Mouse (Mus musculus) cerebellum, adult 2 months (tissue): Measurements from ENCODE around the gene Mlip. TPM values are rescaled to one million over a fixed set of nuclear protein-coding genes. Genes with fewer than 3 reads are reported as not detected.

ENCODE experiments used
- DNase-seq, 2 experiments: peaks; one replicate each; pipeline ENCODE4 v3.0.0; 2021
- H3K27ac ChIP-seq: fragments of 200-500 bp; 2 replicates; pipeline ENCODE4 v1.5.1; 2012; ENCODE audit warnings: low read length, control low read depth, inconsistent platforms; ENCODE audit not compliant: insufficient read depth
- H3K27me3 ChIP-seq: fragments of 200-500 bp; 2 replicates; pipeline ENCODE4 v1.6.1; 2012; ENCODE audit warnings: inconsistent platforms, mild to moderate bottlenecking, low read length, moderate library complexity; ENCODE audit not compliant: control insufficient read depth, insufficient read depth
- H3K4me1 ChIP-seq: fragments of 200-500 bp; 2 replicates; pipeline ENCODE4 v1.6.1; 2011; ENCODE audit warnings: low read length; ENCODE audit not compliant: control insufficient read depth, insufficient read depth
- H3K4me3 ChIP-seq: fragments of 200-500 bp; replicated peaks from 2 replicates; pipeline ENCODE3; 2011; ENCODE audit warnings: mild to moderate bottlenecking, low read depth, low read length, control low read depth; ENCODE audit not compliant: insufficient read depth
- CTCF ChIP-seq: fragments of 200-500 bp; IDR thresholded peaks from 2 replicates; pipeline ENCODE4 v1.5.1; 2011; ENCODE audit warnings: low read depth, mild to moderate bottlenecking, control low read depth, low read length, moderate library complexity, borderline replicate concordance; ENCODE audit not compliant: insufficient read depth
- POLR2A ChIP-seq: fragments of 200-500 bp; IDR thresholded peaks from 2 replicates; pipeline ENCODE4 v1.6.1; 2011; ENCODE audit warnings: low read length, control low read depth, borderline replicate concordance; ENCODE audit not compliant: insufficient read depth
- WGBS: fragments of 180-500 bp; shearing (Covaris S2); methylation state at CpG from one replicate; pipeline ENCODE4 v1.1.7; 2018; 5-methylcytosine and 5-hydroxymethylcytosine counted together
- polyA plus RNA-seq: library from polyadenylated mRNA; depleted of rRNA; stranded (reverse); fragments of >200 nt; gene quantifications from 2 replicates; pipeline ENCODE4 v1.2.3, GENCODE M21; 2012

Gene Mlip
- polyA plus RNA-seq, 1 experiment: 4.6 TPM

DNA sequence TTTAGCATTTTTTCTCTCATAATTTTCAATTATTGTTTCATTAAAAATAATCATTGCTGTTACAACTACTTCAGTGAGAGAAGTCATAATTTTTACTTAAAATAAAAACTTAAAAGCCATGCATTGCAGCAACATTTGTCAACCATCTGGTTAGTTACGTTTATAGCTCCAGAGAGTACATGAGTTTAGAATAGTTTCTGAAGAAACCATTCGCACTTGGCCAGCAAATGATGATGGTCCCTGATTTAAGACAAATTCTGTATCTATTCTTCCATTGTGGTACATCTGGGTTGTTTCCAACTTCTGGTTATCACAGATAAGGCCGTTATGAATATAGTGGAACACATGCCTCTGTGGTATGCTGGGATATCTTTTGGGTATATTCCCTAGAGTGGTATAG is 98.3 kb downstream of the Mlip start:
- Histone ChIP-seq H3K27ac (no peak overlapping the region), H3K4me1 (no peaks in the 10 kb centered on the region), H3K27me3 (no peaks in the 10 kb centered on the region), H3K4me3 (no peak overlapping the region)
- DNase-seq: no peak
- no peak for TF ChIP-seq CTCF
- 95% methylated on average over 3 of the region's 3 CpGs for WGBS

GRCm38 (mm10) chr9:77252761-77253160 is 100.0 kb downstream of the Mlip start:
- no peak for TF ChIP-seq POLR2A
- Histone ChIP-seq H3K27me3 (no peaks in the 10 kb centered on the region), H3K4me3 (no peak overlapping the region), H3K4me1 (no peaks in the 10 kb centered on the region), H3K27ac (no peak overlapping the region)
- 94% methylated on average over 4 of the region's 4 CpGs for WGBS
- DNase-seq: no peak

DNA sequence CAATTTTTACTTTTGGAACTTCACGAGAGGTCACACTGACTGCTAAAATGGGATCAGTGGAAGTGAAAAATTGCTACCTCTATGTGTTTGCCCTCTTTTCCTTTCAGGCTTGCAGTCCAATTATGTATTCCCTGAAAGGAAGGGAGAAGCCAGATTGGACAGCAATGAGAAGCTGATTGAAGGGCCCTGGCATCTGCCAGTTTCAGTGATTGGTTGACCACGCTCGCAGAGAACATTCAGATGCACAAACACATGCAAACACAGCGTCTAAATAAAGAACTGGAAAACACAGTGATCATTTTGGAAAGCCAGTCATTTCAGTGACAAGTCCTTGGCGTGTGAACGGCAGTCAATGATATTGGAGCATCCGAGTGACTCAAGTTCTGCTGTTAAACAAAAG is 100.6 kb downstream of the Mlip start:
- no peaks in the 10 kb centered on the region for H3K27me3 ChIP-seq
- 54% methylated on average over 7 of the region's 7 CpGs for WGBS
- peak in 1 of 2 experiments; percentile 19 for DNase-seq
- H3K4me1 ChIP-seq: no peaks in the 10 kb centered on the region
- H3K27ac ChIP-seq: no peak overlapping the region
- no peak for TF ChIP-seq CTCF
- TF ChIP-seq POLR2A: no peak
- no peak overlapping the region for H3K4me3 ChIP-seq

DNA sequence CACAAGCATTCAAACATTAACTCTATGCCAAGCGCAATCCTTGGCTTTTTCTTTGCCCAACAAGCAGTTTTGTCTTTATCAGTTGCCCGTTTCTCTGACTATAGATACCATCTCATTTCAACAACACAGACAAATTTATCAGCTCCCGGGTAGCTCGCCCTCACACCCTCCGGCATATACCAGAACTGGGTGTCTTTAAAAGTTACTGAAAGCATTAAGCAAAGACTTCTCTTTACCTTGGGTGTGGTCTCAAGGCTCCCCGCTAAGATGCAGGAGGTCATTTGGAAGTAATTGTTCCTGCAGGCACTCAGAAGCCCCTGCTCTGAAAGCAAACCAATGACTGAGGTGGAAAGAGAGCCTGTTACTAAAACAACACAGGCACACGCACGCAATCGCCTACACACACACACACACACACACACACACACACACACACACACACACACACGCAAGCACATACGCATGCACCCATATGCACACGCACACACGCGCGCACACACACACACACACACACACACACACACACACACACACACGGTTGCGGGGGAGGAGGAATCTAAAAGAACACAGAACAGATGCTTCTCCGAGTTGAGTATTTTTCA is 101.2 kb downstream of the Mlip start:
- WGBS: 91% methylated on average over 18 of the region's 18 CpGs
- Histone ChIP-seq H3K4me1 (no peaks in the 10 kb centered on the region), H3K4me3 (no peak overlapping the region), H3K27me3 (no peaks in the 10 kb centered on the region), H3K27ac (no peak overlapping the region)
- TF ChIP-seq POLR2A (no peak), CTCF (no peak)
- DNase-seq: no peak

GRCm38 (mm10) chr9:77198250-77198649 is 154.5 kb downstream of the Mlip start:
- Histone ChIP-seq H3K4me1 (no peaks in the 10 kb centered on the region), H3K4me3 (no peak overlapping the region), H3K27me3 (no peaks in the 10 kb centered on the region), H3K27ac (no peak overlapping the region)
- 80% methylated on average over 1 of the region's 1 CpGs for WGBS
- no peak for DNase-seq
- no peak for TF ChIP-seq CTCF
- TF ChIP-seq POLR2A: no peak

- Histone ChIP-seq H3K27ac (no peak overlapping the region), H3K4me3 (no peak overlapping the region), H3K4me1 (no peaks in the 10 kb centered on the region), H3K27me3 (no peaks in the 10 kb centered on the region)
- no peak for TF ChIP-seq CTCF
- no peak for TF ChIP-seq POLR2A
- DNase-seq: no peak
- 60% methylated on average over 3 of the region's 3 CpGs for WGBS
Observed at GRCm38 (mm10) chr9:77179486-77179885, 173.3 kb downstream of the Mlip start.

DNA sequence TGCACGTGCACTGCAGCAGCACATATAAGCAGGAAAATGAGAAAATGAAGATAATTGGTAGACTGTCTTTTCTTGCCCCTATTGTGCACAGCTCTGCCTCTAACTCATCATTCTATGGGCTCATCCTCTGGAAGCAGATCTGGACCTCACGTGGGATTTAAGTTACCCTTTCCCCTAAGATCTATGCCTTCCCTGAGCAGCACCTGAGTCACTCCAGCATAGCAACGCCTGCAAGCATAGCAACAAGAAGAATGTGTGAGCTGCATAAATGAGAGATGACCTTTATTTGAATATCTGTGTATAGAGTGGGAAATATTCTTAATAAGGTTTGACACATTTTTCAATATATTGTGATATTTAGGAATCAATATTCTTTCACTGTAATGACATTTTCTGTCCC is 176.9 kb downstream of the Mlip start:
- H3K27ac ChIP-seq: no peak overlapping the region
- H3K4me1 ChIP-seq: no peaks in the 10 kb centered on the region
- no peak for DNase-seq
- H3K27me3 ChIP-seq: no peaks in the 10 kb centered on the region
- 85% methylated on average over 3 of the region's 3 CpGs for WGBS
- no peak overlapping the region for H3K4me3 ChIP-seq
- TF ChIP-seq POLR2A (no peak), CTCF (no peak)

GRCm38 (mm10) chr9:77172044-77172443 is 180.7 kb downstream of the Mlip start:
- WGBS: 68% methylated on average over 5 of the region's 5 CpGs
- Histone ChIP-seq H3K27ac (no peak overlapping the region), H3K27me3 (no peaks in the 10 kb centered on the region), H3K4me3 (no peak overlapping the region), H3K4me1 (no peaks in the 10 kb centered on the region)
- TF ChIP-seq CTCF (no peak), POLR2A (no peak)
- no peak for DNase-seq

DNA sequence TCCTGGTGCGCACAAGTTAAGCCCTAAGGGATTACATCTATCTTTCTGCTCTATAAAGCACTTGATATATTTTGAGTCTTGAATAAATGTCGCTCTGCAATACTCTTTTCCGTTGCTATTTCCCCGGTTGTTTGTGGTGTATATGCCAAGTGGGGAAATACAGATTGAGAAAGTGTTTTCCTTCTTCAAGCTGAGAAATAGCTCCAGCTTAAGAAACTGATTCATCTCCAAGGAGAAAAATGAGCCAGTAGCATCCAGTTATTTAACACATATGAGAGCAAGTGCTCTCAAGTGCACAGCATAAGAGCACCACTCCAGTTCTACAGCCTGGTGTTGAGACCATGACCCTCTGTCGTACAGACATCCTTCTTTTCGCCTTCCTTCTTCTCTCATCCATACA is 186.9 kb downstream of the Mlip start:
- 94% methylated on average over 6 of the region's 6 CpGs for WGBS
- no peaks in the 10 kb centered on the region for H3K27me3 ChIP-seq
- TF ChIP-seq CTCF (no peak), POLR2A (no peak)
- no peaks in the 10 kb centered on the region for H3K4me1 ChIP-seq
- H3K27ac ChIP-seq: no peak overlapping the region
- no peak overlapping the region for H3K4me3 ChIP-seq
- DNase-seq: no peak
